Mouse (Mus musculus): ENCODE data around the gene 9330182O14Rik. TPM values are rescaled to one million over a fixed set of nuclear protein-coding genes. Genes with fewer than 3 reads are reported as not detected.

Gene 9330182O14Rik
- polyA plus RNA-seq, 1 experiment = not detected

GRCm38 (mm10) chr15:40179423-40179822 lies 45.3 kb downstream of the 9330182O14Rik start:
- no peak overlapping the region for H3K4me3 ChIP-seq (replicated peaks)
- peaks cover 2% of the 10 kb centered on the region; the same call in 1 of the 2 replicates for H3K9me3 ChIP-seq (ENCODE audit: control insufficient read depth, low read length)
- no peaks in the 10 kb centered on the region for H3K4me1 ChIP-seq (ENCODE audit: control insufficient read depth)
- H3K36me3 ChIP-seq (ENCODE audit: control insufficient read depth) = no peaks in the 10 kb centered on the region
- no peaks in the 10 kb centered on the region for H3K27me3 ChIP-seq (ENCODE audit: control insufficient read depth)
- TF ChIP-seq GATA1 (IDR thresholded peaks at IDR 0.05; ENCODE audit: low read length) (no peak), TAL1 (IDR thresholded peaks at IDR 0.05; ENCODE audit: low read length) (no peak)

GRCm38 (mm10) chr15:40187017-40187416 lies 52.9 kb downstream of the 9330182O14Rik start:
- TF ChIP-seq GATA1 (IDR thresholded peaks at IDR 0.05; ENCODE audit: low read length) (no peak), TAL1 (IDR thresholded peaks at IDR 0.05; ENCODE audit: low read length) (no peak)
- Histone ChIP-seq H3K27me3 (ENCODE audit: control insufficient read depth) (no peaks in the 10 kb centered on the region), H3K4me3 (replicated peaks) (no peak overlapping the region)

More at GRCm38 (mm10) chr15:40187017-40187416, 52.9 kb downstream of the 9330182O14Rik start:
- H3K36me3 ChIP-seq (ENCODE audit: control insufficient read depth) = no peaks in the 10 kb centered on the region
- no peaks in the 10 kb centered on the region for H3K4me1 ChIP-seq (ENCODE audit: control insufficient read depth)
- peaks cover 1% of the 10 kb centered on the region; the same call in 1 of the 2 replicates for H3K9me3 ChIP-seq (ENCODE audit: control insufficient read depth, low read length)
